Mouse (Mus musculus) kidney, postnatal 0 days (tissue): ENCODE data around the gene March6. TPM values are rescaled to one million over a fixed set of nuclear protein-coding genes. Genes with fewer than 3 reads are reported as not detected.

Experiments used
- ATAC-seq: fragments of 200-750 bp; cut with Nextera tagmentation; replicated peaks from 2 replicates; pipeline ENCODE4 v1.8.0; 2017; ENCODE audit warnings: low read depth, moderate number of reproducible peaks, moderate TSS enrichment, moderate library complexity; ENCODE audit not compliant: low FRiP score
- DNase-seq: peaks from one replicate; pipeline ENCODE4 v3.0.0-alpha.2; 2016; ENCODE audit warnings: low spot score
- H3K27ac ChIP-seq: fragments of 300-500 bp; sonication (generic); 2 replicates; pipeline ENCODE4 v1.5.1; 2014; ENCODE audit warnings: mild to moderate bottlenecking
- H3K27me3 ChIP-seq: fragments of 300-500 bp; sonication (generic); 2 replicates; pipeline ENCODE4 v1.6.1; 2014; ENCODE audit warnings: low read length, mixed read lengths; ENCODE audit not compliant: insufficient read depth
- H3K36me3 ChIP-seq: fragments of 300-500 bp; sonication (generic); 2 replicates; pipeline ENCODE4 v1.6.1; 2014; ENCODE audit warnings: low read length, mixed read lengths; ENCODE audit not compliant: insufficient read depth
- H3K4me1 ChIP-seq: fragments of 300-500 bp; sonication (generic); replicated peaks from 2 replicates; pipeline ENCODE4 v1.6.1; 2014; ENCODE audit warnings: antibody characterized with exemption, low read length, mixed read lengths; ENCODE audit not compliant: insufficient read depth
- H3K4me2 ChIP-seq: fragments of 300-500 bp; sonication (generic); 2 replicates; pipeline ENCODE4 v1.6.1; 2014; ENCODE audit warnings: mild to moderate bottlenecking, low read length, moderate library complexity, mixed read lengths
- H3K4me3 ChIP-seq: fragments of 300-500 bp; sonication (generic); replicated peaks from 2 replicates; pipeline ENCODE4 v1.5.1; 2014; ENCODE audit warnings: low read depth, low read length
- H3K9ac ChIP-seq: fragments of 300-500 bp; sonication (generic); 2 replicates; pipeline ENCODE4 v1.6.1; 2014; ENCODE audit warnings: low read depth, low read length
- H3K9me3 ChIP-seq: fragments of 300-500 bp; sonication (generic); replicated peaks from 2 replicates; pipeline ENCODE4 v1.6.1; 2016; ENCODE audit warnings: low read length, inconsistent platforms, mixed read lengths
- CTCF ChIP-seq: IDR thresholded peaks from 2 replicates; pipeline ENCODE4 v1.5.1; 2016; ENCODE audit warnings: antibody characterized with exemption, low read depth, mild to moderate bottlenecking, moderate library complexity
- WGBS: fragments of 180-500 bp; shearing (Covaris S2); extraction: QIAGEN DNeasy Blood & Tissue Kit; methylation state at CpG from one replicate; pipeline ENCODE4 v1.1.7; 2014; 5-methylcytosine and 5-hydroxymethylcytosine counted together
- polyA plus RNA-seq: library from polyadenylated mRNA; unstranded; fragments of >200 nt; fragmentation: Nextera tagmentation; extraction: Ambion mirVana; gene quantifications from 2 replicates; pipeline ENCODE4 v1.2.1, GENCODE M21; 2015

The March6 gene
- 24.9 and 27.6 TPM in 2 replicates for polyA plus RNA-seq

DNA sequence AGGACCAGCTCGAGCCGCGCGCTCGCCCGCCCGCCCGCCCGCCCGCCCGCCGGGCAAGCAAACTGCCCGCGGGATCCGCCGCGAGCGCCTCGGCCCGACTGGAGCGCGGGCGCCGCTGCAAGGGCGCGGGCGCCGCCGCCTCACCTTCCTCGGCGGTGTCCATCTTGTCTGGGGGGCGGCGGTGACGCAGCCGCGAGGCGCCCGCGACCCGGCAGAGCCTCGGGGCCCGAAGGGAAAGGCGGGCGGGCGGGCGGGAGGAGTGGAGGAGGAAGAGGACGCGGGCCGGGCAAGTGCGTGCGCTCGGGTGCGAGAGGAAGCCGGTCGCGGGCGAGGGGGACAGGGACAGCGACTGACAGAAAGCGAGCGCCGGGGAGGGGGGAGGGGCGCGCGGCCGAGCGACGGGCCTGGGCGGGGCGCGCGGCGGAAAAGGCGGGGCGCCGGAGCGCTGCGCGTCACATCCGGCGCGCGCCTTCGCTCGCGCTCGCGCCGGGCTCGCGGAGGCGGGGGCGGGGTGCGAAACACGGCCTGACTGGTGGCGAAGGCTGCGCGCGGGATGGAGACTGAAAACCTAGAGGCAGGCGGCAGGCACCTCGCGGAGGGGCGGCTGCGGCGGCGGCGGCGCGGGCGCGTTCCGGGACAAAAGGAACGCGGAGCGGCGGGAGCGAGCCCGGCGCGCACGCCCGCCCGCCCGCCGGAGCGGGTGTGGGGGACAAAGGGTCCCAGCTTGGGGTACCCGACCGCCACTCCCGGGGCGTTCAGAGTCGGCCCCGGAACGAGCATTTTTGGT, at the start of gene March6:
Gene March6 (minus strand): TSS at position 395 of the 787 bp plus-strand sequence.
- Histone ChIP-seq H3K27me3 (no peaks in the 10 kb centered on the region), H3K9me3 (no peaks in the 10 kb centered on the region), H3K4me3 (peak within 1 kb of the TSS; percentile 95), H3K27ac (peak within 1 kb of the TSS; percentile 98), H3K4me2 (peak within 1 kb of the TSS; percentile 68), H3K9ac (peak within 1 kb of the TSS; percentile 95), H3K4me1 (no peaks in the 10 kb centered on the region; the same call in 1 of the 2 replicates), H3K36me3 (no peaks in the 10 kb centered on the region)
- no peak for TF ChIP-seq CTCF
- DNase-seq (peak; percentile 92), ATAC-seq (peak; percentile 92)
- WGBS = under 1% methylated on average over 90 of the region's 132 CpGs

DNA sequence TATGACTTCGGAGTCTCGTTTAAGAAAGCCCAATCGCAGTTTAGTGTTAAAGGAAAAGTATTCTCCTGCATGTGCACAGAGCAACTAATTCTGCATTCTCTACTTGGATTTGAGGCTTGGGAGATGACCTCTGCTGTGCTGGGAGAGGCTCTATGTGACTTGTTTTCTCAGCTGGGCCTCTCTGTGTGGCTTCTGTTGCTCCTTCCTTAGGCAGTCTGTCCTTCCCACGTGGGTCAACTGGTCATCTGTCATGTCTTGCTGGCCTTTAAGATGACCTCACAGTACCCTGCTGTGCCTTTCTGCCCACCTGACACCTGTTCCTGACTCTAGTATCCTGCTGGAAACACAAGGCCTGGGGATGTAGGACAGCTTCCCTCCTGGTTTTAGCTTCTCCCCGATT, 45.2 kb upstream of the March6 start:
- TF ChIP-seq CTCF = no peak
- H3K4me1 ChIP-seq = no peaks in the 10 kb centered on the region
- no peak overlapping the region for H3K4me2 ChIP-seq
- ATAC-seq (no peak), DNase-seq (no peak)
- no peaks in the 10 kb centered on the region for H3K27me3 ChIP-seq
- no peak overlapping the region for H3K4me3 ChIP-seq
- no peak overlapping the region for H3K27ac ChIP-seq
- 53% methylated on average over 5 of the region's 5 CpGs for WGBS
- no peaks in the 10 kb centered on the region for H3K9me3 ChIP-seq
- H3K36me3 ChIP-seq = no peaks in the 10 kb centered on the region
- H3K9ac ChIP-seq = no peak overlapping the region

- no peak for ATAC-seq
- Histone ChIP-seq H3K4me2 (no peak overlapping the region), H3K27ac (no peak overlapping the region), H3K9ac (no peak overlapping the region), H3K36me3 (no peaks in the 10 kb centered on the region), H3K4me3 (no peak overlapping the region), H3K27me3 (no peaks in the 10 kb centered on the region), H3K4me1 (peaks cover 4% of the 10 kb centered on the region; the same call in 1 of the 2 replicates), H3K9me3 (no peaks in the 10 kb centered on the region)
- DNase-seq = no peak
- TF ChIP-seq CTCF = no peak
These were observed 42.8 kb upstream of the March6 start for GRCm38 (mm10) chr15:31573692-31574091.

GRCm38 (mm10) chr15:31573287-31573686, 42.4 kb upstream of the March6 start:
- no peak for ATAC-seq
- Histone ChIP-seq H3K4me3 (no peak overlapping the region), H3K9ac (no peak overlapping the region)

GRCm38 (mm10) chr15:31571906-31572722, 41.3 kb upstream of the March6 start:
- Histone ChIP-seq H3K36me3 (no peaks in the 10 kb centered on the region), H3K9ac (no peak overlapping the region), H3K4me1 (peaks cover 13% of the 10 kb centered on the region; the same call in 1 of the 2 replicates), H3K27ac (no peak overlapping the region), H3K4me3 (no peak overlapping the region), H3K9me3 (no peaks in the 10 kb centered on the region), H3K4me2 (no peak overlapping the region), H3K27me3 (no peaks in the 10 kb centered on the region)
- 77% methylated on average over 16 of the region's 16 CpGs for WGBS
- no peak for TF ChIP-seq CTCF
- ATAC-seq (no peak), DNase-seq (no peak)

More at GRCm38 (mm10) chr15:31573287-31573686, 42.4 kb upstream of the March6 start:
- 91% methylated on average over 4 of the region's 4 CpGs for WGBS
- H3K9me3 ChIP-seq = no peaks in the 10 kb centered on the region
- peaks cover 8% of the 10 kb centered on the region; the same call in 1 of the 2 replicates for H3K4me1 ChIP-seq
- H3K36me3 ChIP-seq = no peaks in the 10 kb centered on the region
- H3K27ac ChIP-seq = no peak overlapping the region
- H3K4me2 ChIP-seq = no peak overlapping the region
- no peaks in the 10 kb centered on the region for H3K27me3 ChIP-seq
- no peak for TF ChIP-seq CTCF
- no peak for DNase-seq

- no peaks in the 10 kb centered on the region for H3K27me3 ChIP-seq
- H3K4me1 ChIP-seq = peaks cover 13% of the 10 kb centered on the region; the same call in 1 of the 2 replicates
- no peak for TF ChIP-seq CTCF
- no peak for DNase-seq
- H3K4me2 ChIP-seq = no peak overlapping the region
- no peak for ATAC-seq
- H3K4me3 ChIP-seq = no peak overlapping the region
- no peaks in the 10 kb centered on the region for H3K36me3 ChIP-seq
- WGBS = 81% methylated on average over 8 of the region's 8 CpGs
- H3K27ac ChIP-seq = no peak overlapping the region
- H3K9me3 ChIP-seq = no peaks in the 10 kb centered on the region
- H3K9ac ChIP-seq = no peak overlapping the region
These were observed 40.1 kb upstream of the March6 start for GRCm38 (mm10) chr15:31570959-31571358.
